Mouse (Mus musculus): Measurements from ENCODE around the gene Acmsd.

Acmsd gene

GRCm38 (mm10) chr1:127775206-127775720 is 46.0 kb downstream of the Acmsd start:
- DNase-seq (ENCODE audit: low read depth, low spot score) = no peak

DNA sequence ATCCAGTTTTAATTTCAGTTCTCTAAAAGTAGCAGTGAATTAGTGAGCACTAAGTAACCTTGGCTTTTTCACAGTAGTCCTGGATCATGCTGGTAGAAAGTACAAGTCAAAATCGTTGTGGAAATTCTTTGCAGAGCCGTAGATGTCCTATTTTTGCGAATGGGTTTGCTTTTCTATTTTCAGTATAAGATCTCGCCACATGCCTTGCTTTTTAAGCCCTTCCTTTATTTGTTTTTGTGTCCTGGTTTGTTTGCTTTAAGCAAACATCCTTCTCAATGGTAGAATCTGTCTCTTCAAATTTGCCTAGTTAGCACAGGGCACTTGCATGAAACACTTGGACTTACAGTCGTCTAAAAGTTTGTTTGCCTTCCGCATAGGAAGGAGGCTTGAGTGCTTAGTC is 47.0 kb downstream of the Acmsd start:
- DNase-seq (ENCODE audit: low read depth, low spot score) = no peak

GRCm38 (mm10) chr1:127778611-127779010 is 49.4 kb downstream of the Acmsd start:
- no peak for DNase-seq (ENCODE audit: low read depth, low spot score)

DNA sequence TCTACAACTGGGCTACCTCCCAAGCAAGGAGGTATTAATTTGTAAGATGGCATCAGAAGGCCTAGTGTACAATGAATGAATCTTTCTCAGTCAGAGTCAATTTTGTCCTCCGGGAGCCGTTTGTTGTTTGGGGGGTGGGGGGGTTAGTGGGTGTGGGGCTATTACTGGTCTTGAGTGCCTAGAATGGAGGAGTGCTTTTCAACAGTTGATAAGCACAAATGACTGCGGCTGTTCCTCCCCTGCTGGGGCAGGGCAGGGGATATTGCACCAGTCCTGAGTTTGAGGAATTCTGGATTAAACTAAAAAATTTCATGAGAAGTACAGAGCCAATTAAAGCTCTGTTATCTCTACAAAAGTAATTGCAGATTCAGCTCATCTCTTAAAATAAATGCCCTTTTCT is 50.9 kb downstream of the Acmsd start:
- DNase-seq (ENCODE audit: low read depth, low spot score) = no peak

GRCm38 (mm10) chr1:127780849-127781248 is 51.6 kb downstream of the Acmsd start:
- DNase-seq (ENCODE audit: low read depth, low spot score) = no peak

GRCm38 (mm10) chr1:127783862-127784261 is 54.6 kb downstream of the Acmsd start:
- DNase-seq (ENCODE audit: low read depth, low spot score) = no peak

DNA sequence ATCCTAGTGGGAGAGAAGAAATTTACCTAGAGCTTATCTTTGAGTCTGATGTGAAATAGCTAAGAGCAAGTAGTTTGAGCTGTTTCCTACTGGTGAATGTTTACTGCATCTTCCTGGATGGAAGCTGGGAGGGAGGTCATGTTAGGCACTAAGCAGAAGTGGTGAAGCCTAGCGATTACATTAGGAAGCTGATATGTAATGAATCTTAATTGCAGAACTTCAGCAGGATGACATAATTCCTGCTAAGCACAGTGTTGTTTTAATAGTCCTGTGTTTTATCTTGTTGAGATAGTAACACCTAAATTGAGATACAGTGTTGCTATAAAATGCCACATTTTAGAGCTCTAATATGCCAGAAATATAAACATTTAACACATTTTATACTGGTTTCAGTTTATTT is 56.7 kb downstream of the Acmsd start:
- no peak for DNase-seq (ENCODE audit: low read depth, low spot score)

DNA sequence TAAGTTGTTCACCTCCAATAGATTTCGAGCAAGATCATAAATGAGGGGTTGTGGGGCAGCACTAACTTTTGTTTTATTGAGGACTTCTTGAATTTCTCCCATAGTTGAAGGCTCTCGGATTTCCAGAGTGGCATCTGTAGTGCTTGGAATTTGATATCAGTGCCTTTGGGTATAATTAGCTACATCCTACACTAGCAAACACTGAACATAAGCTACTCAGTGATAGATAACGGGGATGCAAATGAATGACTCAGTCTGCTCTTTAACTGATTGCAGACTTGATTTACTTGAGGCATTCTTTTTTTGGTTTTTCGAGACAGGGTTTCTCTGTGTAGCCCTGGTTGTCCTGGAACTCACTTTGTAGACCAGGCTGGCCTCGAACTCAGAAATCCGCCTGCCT is 59.7 kb downstream of the Acmsd start:
- no peak for DNase-seq (ENCODE audit: low read depth, low spot score)

DNA sequence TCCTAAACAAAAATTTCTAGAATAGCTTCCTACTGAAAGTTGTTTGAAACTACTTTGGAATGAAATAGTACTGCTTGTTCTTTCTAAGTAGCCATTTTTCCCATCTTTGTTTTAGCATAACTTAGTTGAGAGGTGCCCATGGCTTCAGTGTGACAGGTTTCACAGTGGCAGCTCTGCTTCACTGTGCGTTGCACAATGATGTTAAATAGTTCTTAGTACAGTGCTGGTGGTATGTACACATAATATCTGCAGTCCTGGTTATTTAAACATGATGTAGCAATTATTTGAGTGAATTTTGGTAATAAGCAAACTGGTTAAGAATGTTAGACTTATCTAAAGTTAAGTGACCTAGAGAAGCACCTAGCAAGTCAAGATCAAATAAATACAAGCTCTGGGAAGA is 64.2 kb downstream of the Acmsd start:
- DNase-seq (ENCODE audit: low read depth, low spot score) = no peak

GRCm38 (mm10) chr1:127795087-127795769 is 66.0 kb downstream of the Acmsd start:
- no peak for DNase-seq (ENCODE audit: low read depth, low spot score)

GRCm38 (mm10) chr1:127796341-127796740 is 67.1 kb downstream of the Acmsd start:
- DNase-seq (ENCODE audit: low read depth, low spot score) = no peak

DNA sequence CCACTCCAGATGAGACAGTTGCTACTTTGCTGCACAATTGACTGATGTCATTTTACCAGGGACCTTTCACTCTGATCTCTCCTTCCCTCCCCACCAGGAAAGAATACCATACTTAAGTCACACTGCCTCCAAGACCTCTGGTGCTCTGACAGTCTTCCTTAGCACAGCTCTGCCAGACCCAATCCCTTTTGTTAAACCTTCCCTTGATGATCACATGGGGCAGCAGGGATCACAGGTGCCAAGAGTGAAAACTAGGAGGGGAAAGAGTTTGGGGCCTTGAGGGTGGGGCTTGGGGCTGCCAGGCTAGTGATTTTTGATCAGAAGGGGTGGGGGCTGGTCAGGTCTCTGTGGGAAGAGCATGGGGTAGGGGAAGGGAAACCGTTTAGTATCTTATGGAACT is 67.5 kb downstream of the Acmsd start:
- no peak for DNase-seq (ENCODE audit: low read depth, low spot score)

GRCm38 (mm10) chr1:127802916-127803315 is 73.7 kb downstream of the Acmsd start:
- DNase-seq (ENCODE audit: low read depth, low spot score) = no peak

DNA sequence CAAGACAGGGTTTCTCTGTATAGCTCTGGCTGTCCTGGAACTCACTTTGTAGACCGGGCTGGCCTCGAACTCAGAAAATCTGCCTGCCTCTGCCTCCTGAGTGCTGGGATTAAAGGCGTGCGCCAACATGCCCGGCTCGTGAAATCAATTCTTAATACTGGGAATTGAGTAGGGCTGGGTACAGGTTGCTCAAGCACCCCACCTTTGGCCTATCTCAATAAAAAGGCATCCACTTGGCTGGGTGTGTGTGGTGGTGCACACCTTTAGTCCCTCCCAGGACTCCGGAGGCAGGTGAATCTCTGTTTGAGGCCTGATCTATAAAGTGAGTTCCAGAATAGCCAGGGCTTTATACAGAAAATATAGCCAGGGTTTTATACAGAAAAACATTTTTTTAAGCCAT is 79.5 kb downstream of the Acmsd start:
- DNase-seq (ENCODE audit: low read depth, low spot score) = no peak

DNA sequence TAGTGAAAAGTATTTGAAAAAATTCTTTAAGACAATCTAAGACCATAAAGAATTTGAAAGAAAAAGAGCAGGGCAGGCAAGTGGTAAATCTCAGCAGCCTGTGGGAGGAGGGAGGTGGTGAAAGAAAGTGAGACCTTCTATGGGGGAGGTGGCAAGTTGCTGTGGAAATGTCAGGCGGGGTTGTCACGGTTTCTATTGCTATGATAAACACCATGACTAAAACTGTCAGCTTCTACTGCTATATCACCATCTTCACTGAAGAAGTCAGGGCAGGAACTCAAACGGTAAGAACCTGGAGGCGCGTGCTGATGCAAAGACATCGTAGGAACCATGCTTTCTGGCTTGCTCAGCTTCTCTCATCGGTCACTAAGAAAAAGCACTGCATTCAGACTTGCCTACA is 83.7 kb downstream of the Acmsd start:
- DNase-seq (ENCODE audit: low read depth, low spot score) = no peak

DNA sequence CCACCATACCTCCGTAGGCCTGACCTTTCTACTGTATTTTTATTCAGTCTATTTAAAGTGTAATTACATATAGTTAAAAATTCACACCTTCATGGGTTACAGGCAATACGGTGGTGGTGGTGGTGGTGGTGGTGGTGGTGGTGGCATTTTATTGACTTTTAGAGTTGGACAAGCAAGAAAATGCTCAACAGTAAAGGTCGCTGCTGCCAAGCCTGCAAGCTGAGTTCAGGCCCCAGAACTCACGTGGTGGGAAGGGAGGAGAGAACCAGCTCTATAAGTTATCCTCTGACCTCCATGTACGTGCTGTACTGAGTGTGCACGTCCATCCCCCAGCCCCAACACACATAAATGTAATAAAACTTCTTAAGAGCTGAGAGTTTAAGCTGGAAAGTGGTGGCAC is 87.2 kb downstream of the Acmsd start:
- DNase-seq (ENCODE audit: low read depth, low spot score) = no peak

All from skeletal muscle tissue, adult 2 months (tissue).